Mouse (Mus musculus) urinary bladder, postnatal 4 days (tissue): ENCODE measurements around the gene Clp1.
A peak's percentile ranks its signal among the peaks of the same experiment; 100 is the strongest.

Experiments
- DNase-seq, 2 experiments: peaks; one replicate each; pipeline ENCODE4 v3.0.0; 2021 to 2022; ENCODE audit warnings: low spot score in 2 of 2

The Clp1 gene

GRCm38 (mm10) chr2:84714422-84714810 is 12.7 kb downstream of the Clp1 start:
- no peak for DNase-seq

GRCm38 (mm10) chr2:84711898-84712297 is 15.3 kb downstream of the Clp1 start:
- no peak for DNase-seq

GRCm38 (mm10) chr2:84707523-84707922 is 19.6 kb downstream of the Clp1 start:
- no peak for DNase-seq

GRCm38 (mm10) chr2:84705295-84705694 is 21.9 kb downstream of the Clp1 start:
- no peak for DNase-seq

- no peak for DNase-seq
These were observed 22.8 kb downstream of the Clp1 start for GRCm38 (mm10) chr2:84704329-84704728.

- no peak for DNase-seq
These were observed 23.7 kb downstream of the Clp1 start for GRCm38 (mm10) chr2:84703497-84703896.

- no peak for DNase-seq
These were observed 32.0 kb downstream of the Clp1 start for GRCm38 (mm10) chr2:84695007-84695695.

- no peak for DNase-seq
These were observed 37.1 kb downstream of the Clp1 start for GRCm38 (mm10) chr2:84690050-84690449.

GRCm38 (mm10) chr2:84688080-84688844 is 38.9 kb downstream of the Clp1 start:
- no peak for DNase-seq

- DNase-seq: no peak
These were observed 44.5 kb downstream of the Clp1 start for GRCm38 (mm10) chr2:84682605-84683183.

GRCm38 (mm10) chr2:84679016-84679415 is 48.1 kb downstream of the Clp1 start, which contains the start of gene Tmx2:
Gene Tmx2, minus strand, starts transcription at chr2:84679140.
- DNase-seq: no peak

- DNase-seq: peak; percentile 83 to 88
These were observed 48.9 kb downstream of the Clp1 start, which contains the start of the genes Gm28635 and Med19 for GRCm38 (mm10) chr2:84677968-84678880. Gene Gm28635, minus strand, starts transcription at chr2:84678041. Gene Med19, plus strand, starts transcription at chr2:84678402.

GRCm38 (mm10) chr2:84677270-84677967 is 49.7 kb downstream of the Clp1 start:
- no peak for DNase-seq
